Mouse (Mus musculus) erythroid progenitor cell, adult 5-6 weeks (primary cell): ENCODE measurements around the gene Plekha4. TPM values are rescaled to one million over a fixed set of nuclear protein-coding genes. Genes with fewer than 3 reads are reported as not detected.

Experiments
- ATAC-seq: replicated peaks from 2 replicates; pipeline ENCODE4 v1.8.0; 2016; ENCODE audit warnings: moderate number of reproducible peaks, mild to moderate bottlenecking, moderate TSS enrichment, inconsistent platforms; ENCODE audit not compliant: poor library complexity, low FRiP score, severe bottlenecking
- total RNA-seq, 2 experiments: library from RNA; stranded (forward) in 1 of 2; stranded (reverse) in 1 of 2; fragments of 150-400 nt in 1 of 2; fragments of 186-747, 209-891 nt in 1 of 2; gene quantifications; 2 replicates each; pipeline versions ENCODE4 v1.2.3 to v1.2.4; 2015 to 2017; ENCODE audit warnings: low replicate concordance in 2 of 2

The Plekha4 gene
- total RNA-seq, 2 experiments from 2014 or later, result 0.08 TPM; not detected in 1

DNA sequence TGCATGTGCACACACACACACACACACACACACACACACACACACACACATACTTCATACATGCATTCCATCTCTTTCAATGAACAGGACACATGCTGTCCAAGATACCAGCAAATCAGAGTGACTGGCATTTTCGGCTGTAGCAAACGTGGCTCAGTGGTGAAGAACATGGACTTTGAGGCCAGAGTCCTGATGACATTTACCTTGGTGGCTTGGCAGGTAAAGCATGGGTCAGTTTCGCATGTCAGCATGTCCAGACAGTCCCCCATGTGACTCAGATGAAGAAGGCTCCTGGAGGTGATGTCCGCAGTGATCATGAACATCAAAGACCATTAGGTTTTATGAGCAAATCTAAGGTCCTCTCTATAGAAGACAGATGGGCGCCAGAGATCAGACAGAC lies 70.9 kb downstream of the Plekha4 start:
- ATAC-seq, result no peak

- no peak for ATAC-seq
Measured at GRCm38 (mm10) chr7:45597527-45597926, 71.4 kb downstream of the Plekha4 start.

- no peak for ATAC-seq
Measured at GRCm38 (mm10) chr7:45598960-45599879, 73.1 kb downstream of the Plekha4 start.

Other genes with a start within 250 kb of the Plekha4 start
Only the 30 nearest of the 34 such genes appear.
- gene Hrc, start 191.0 kb upstream of the Plekha4 start, total RNA-seq (2015; ENCODE audit: low replicate concordance), result not detected in 2 replicates
- gene Hrc, start 191.0 kb upstream of the Plekha4 start, total RNA-seq (2017; ENCODE audit: low replicate concordance), result not detected in 2 replicates
- not detected in 2 replicates for gene Ppfia3, start 159.3 kb upstream of the Plekha4 start, total RNA-seq (2015; ENCODE audit: low replicate concordance)
- not detected in 2 replicates for gene Ppfia3, start 159.3 kb upstream of the Plekha4 start, total RNA-seq (2017; ENCODE audit: low replicate concordance)
- not detected in 2 replicates for gene Lin7b, start 155.7 kb upstream of the Plekha4 start, total RNA-seq (2015; ENCODE audit: low replicate concordance)
- gene Lin7b, start 155.7 kb upstream of the Plekha4 start, total RNA-seq (2017; ENCODE audit: low replicate concordance), result not detected in 2 replicates
- 143 and 194 TPM in 2 replicates for gene Snrnp70, start 130.6 kb upstream of the Plekha4 start, total RNA-seq (2015; ENCODE audit: low replicate concordance)
- 312 and 348 TPM in 2 replicates for gene Snrnp70, start 130.6 kb upstream of the Plekha4 start, total RNA-seq (2017; ENCODE audit: low replicate concordance)
- gene Kcna7, start 120.7 kb upstream of the Plekha4 start, total RNA-seq (2015; ENCODE audit: low replicate concordance), result not detected in 2 replicates
- not detected in 2 replicates for gene Kcna7, start 120.7 kb upstream of the Plekha4 start, total RNA-seq (2017; ENCODE audit: low replicate concordance)
- gene Ntf5, start 112.6 kb upstream of the Plekha4 start, total RNA-seq (2015; ENCODE audit: low replicate concordance), result not detected in 2 replicates
- not detected in 2 replicates for gene Ntf5, start 112.6 kb upstream of the Plekha4 start, total RNA-seq (2017; ENCODE audit: low replicate concordance)
- not detected in 2 replicates for gene Lhb, start 105.5 kb upstream of the Plekha4 start, total RNA-seq (2015; ENCODE audit: low replicate concordance)
- not detected in 2 replicates for gene Lhb, start 105.5 kb upstream of the Plekha4 start, total RNA-seq (2017; ENCODE audit: low replicate concordance)
- gene Gys1, start 91.5 kb upstream of the Plekha4 start, total RNA-seq (2015; ENCODE audit: low replicate concordance), result 0.84 and 5.8 TPM in 2 replicates
- gene Gys1, start 91.5 kb upstream of the Plekha4 start, total RNA-seq (2017; ENCODE audit: low replicate concordance), result 2.1 and 6.2 TPM in 2 replicates
- 39.0 and 53.3 TPM in 2 replicates for gene Ruvbl2, start 88.2 kb upstream of the Plekha4 start, total RNA-seq (2015; ENCODE audit: low replicate concordance)
- 22.6 and 28.8 TPM in 2 replicates for gene Ruvbl2, start 88.2 kb upstream of the Plekha4 start, total RNA-seq (2017; ENCODE audit: low replicate concordance)
- 2,156 and 2,353 TPM in 2 replicates for gene Ftl1, start 66.4 kb upstream of the Plekha4 start, total RNA-seq (2015; ENCODE audit: low replicate concordance)
- gene Ftl1, start 66.4 kb upstream of the Plekha4 start, total RNA-seq (2017; ENCODE audit: low replicate concordance), result 950 and 960 TPM in 2 replicates
- gene Bax, start 59.4 kb upstream of the Plekha4 start, total RNA-seq (2015; ENCODE audit: low replicate concordance), result 10.1 and 43.6 TPM in 2 replicates
- gene Bax, start 59.4 kb upstream of the Plekha4 start, total RNA-seq (2017; ENCODE audit: low replicate concordance), result 10.3 and 15.9 TPM in 2 replicates
- 0.84 TPM in 1 of 2 replicates, not detected in the other for gene Tulp2, start 44.5 kb upstream of the Plekha4 start, total RNA-seq (2015; ENCODE audit: low replicate concordance)
- not detected in 2 replicates for gene Tulp2, start 44.5 kb upstream of the Plekha4 start, total RNA-seq (2017; ENCODE audit: low replicate concordance)
- gene Gm45808, start 39.5 kb upstream of the Plekha4 start, total RNA-seq (2015; ENCODE audit: low replicate concordance), result not detected in 2 replicates
- 4.9 TPM in 1 of 2 replicates, not detected in the other for gene Gm45808, start 39.5 kb upstream of the Plekha4 start, total RNA-seq (2017; ENCODE audit: low replicate concordance)
- gene Dhdh, start 37.5 kb upstream of the Plekha4 start, total RNA-seq (2015; ENCODE audit: low replicate concordance), result 0.42 and 3.6 TPM in 2 replicates
- gene Dhdh, start 37.5 kb upstream of the Plekha4 start, total RNA-seq (2017; ENCODE audit: low replicate concordance), result 1.0 and 1.6 TPM in 2 replicates
- 164 and 168 TPM in 2 replicates for gene Nucb1, start 15.9 kb upstream of the Plekha4 start, total RNA-seq (2015; ENCODE audit: low replicate concordance)
- 789 and 905 TPM in 2 replicates for gene Nucb1, start 15.9 kb upstream of the Plekha4 start, total RNA-seq (2017; ENCODE audit: low replicate concordance)
- 814 and 867 TPM in 2 replicates for gene Ppp1r15a, start 62 bp upstream of the Plekha4 start, total RNA-seq (2015; ENCODE audit: low replicate concordance)
- gene Ppp1r15a, start 62 bp upstream of the Plekha4 start, total RNA-seq (2017; ENCODE audit: low replicate concordance), result 569 and 633 TPM in 2 replicates
- not detected in 2 replicates for gene Hsd17b14, start 28.6 kb downstream of the Plekha4 start, total RNA-seq (2015; ENCODE audit: low replicate concordance)
- gene Hsd17b14, start 28.6 kb downstream of the Plekha4 start, total RNA-seq (2017; ENCODE audit: low replicate concordance), result not detected in 2 replicates
- gene Bcat2, start 43.8 kb downstream of the Plekha4 start, total RNA-seq (2015; ENCODE audit: low replicate concordance), result 8.4 and 17.7 TPM in 2 replicates
- gene Bcat2, start 43.8 kb downstream of the Plekha4 start, total RNA-seq (2017; ENCODE audit: low replicate concordance), result 4.0 and 22.0 TPM in 2 replicates
- gene Fgf21, start 89.2 kb downstream of the Plekha4 start, total RNA-seq (2015; ENCODE audit: low replicate concordance), result not detected in 2 replicates
- gene Fgf21, start 89.2 kb downstream of the Plekha4 start, total RNA-seq (2017; ENCODE audit: low replicate concordance), result not detected in 2 replicates
- gene Fut1, start 91.0 kb downstream of the Plekha4 start, total RNA-seq (2015; ENCODE audit: low replicate concordance), result not detected in 2 replicates
- gene Fut1, start 91.0 kb downstream of the Plekha4 start, total RNA-seq (2017; ENCODE audit: low replicate concordance), result not detected in 2 replicates
- gene Izumo1, start 95.5 kb downstream of the Plekha4 start, total RNA-seq (2015; ENCODE audit: low replicate concordance), result not detected in 2 replicates
- not detected in 2 replicates for gene Izumo1, start 95.5 kb downstream of the Plekha4 start, total RNA-seq (2017; ENCODE audit: low replicate concordance)
- gene Rasip1, start 101.2 kb downstream of the Plekha4 start, total RNA-seq (2015; ENCODE audit: low replicate concordance), result not detected in 2 replicates
- not detected in 2 replicates for gene Rasip1, start 101.2 kb downstream of the Plekha4 start, total RNA-seq (2017; ENCODE audit: low replicate concordance)
- gene Mamstr, start 113.6 kb downstream of the Plekha4 start, total RNA-seq (2015; ENCODE audit: low replicate concordance), result not detected in 2 replicates
- not detected in 2 replicates for gene Mamstr, start 113.6 kb downstream of the Plekha4 start, total RNA-seq (2017; ENCODE audit: low replicate concordance)
- not detected in 2 replicates for gene Fut2, start 140.1 kb downstream of the Plekha4 start, total RNA-seq (2015; ENCODE audit: low replicate concordance)
- not detected in 2 replicates for gene Fut2, start 140.1 kb downstream of the Plekha4 start, total RNA-seq (2017; ENCODE audit: low replicate concordance)
- not detected in 2 replicates for gene Ntn5, start 157.7 kb downstream of the Plekha4 start, total RNA-seq (2015; ENCODE audit: low replicate concordance)
- not detected in 2 replicates for gene Ntn5, start 157.7 kb downstream of the Plekha4 start, total RNA-seq (2017; ENCODE audit: low replicate concordance)
- not detected in 2 replicates for gene Sec1, start 168.1 kb downstream of the Plekha4 start, total RNA-seq (2015; ENCODE audit: low replicate concordance)
- gene Sec1, start 168.1 kb downstream of the Plekha4 start, total RNA-seq (2017; ENCODE audit: low replicate concordance), result not detected in 2 replicates
- gene Car11, start 173.5 kb downstream of the Plekha4 start, total RNA-seq (2015; ENCODE audit: low replicate concordance), result not detected in 2 replicates
- not detected in 2 replicates for gene Car11, start 173.5 kb downstream of the Plekha4 start, total RNA-seq (2017; ENCODE audit: low replicate concordance)
- gene Dbp, start 178.8 kb downstream of the Plekha4 start, total RNA-seq (2015; ENCODE audit: low replicate concordance), result 1.3 and 2.5 TPM in 2 replicates
- 1.7 and 2.6 TPM in 2 replicates for gene Dbp, start 178.8 kb downstream of the Plekha4 start, total RNA-seq (2017; ENCODE audit: low replicate concordance)
- gene Rpl18, start 189.1 kb downstream of the Plekha4 start, total RNA-seq (2015; ENCODE audit: low replicate concordance), result 522 and 544 TPM in 2 replicates
- gene Rpl18, start 189.1 kb downstream of the Plekha4 start, total RNA-seq (2017; ENCODE audit: low replicate concordance), result 281 and 297 TPM in 2 replicates
- 9.6 and 12.6 TPM in 2 replicates for gene Sphk2, start 191.7 kb downstream of the Plekha4 start, total RNA-seq (2015; ENCODE audit: low replicate concordance)
- 4.8 and 9.4 TPM in 2 replicates for gene Sphk2, start 191.7 kb downstream of the Plekha4 start, total RNA-seq (2017; ENCODE audit: low replicate concordance)